Mouse (Mus musculus): ENCODE results near the gene Fam216a. TPM values are rescaled to one million over a fixed set of nuclear protein-coding genes. Genes with fewer than 3 reads are reported as not detected.
A peak's percentile ranks its signal among the peaks of the same experiment; 100 is the strongest.

The Fam216a gene
- polyA plus RNA-seq, 1 experiment: 49.5 TPM

- TF ChIP-seq FOSL1 (IDR thresholded peaks at IDR 0.05; ENCODE audit: insufficient read depth, low read length, poor library complexity, severe bottlenecking) (no peak), MAX (IDR thresholded peaks at IDR 0.05) (no peak), MYOD1 (IDR thresholded peaks at IDR 0.05; ENCODE audit: control insufficient read depth, insufficient read length, low read depth) (no peak), CEBPB (IDR thresholded peaks at IDR 0.05; ENCODE audit: low read depth) (no peak), CTCF (IDR thresholded peaks at IDR 0.05; ENCODE audit: control insufficient read depth, insufficient read depth, insufficient read length) (no peak), MYOG (IDR thresholded peaks at IDR 0.05; ENCODE audit: control insufficient read depth, extremely low read depth, insufficient read length) (no peak), USF1 (IDR thresholded peaks at IDR 0.05; ENCODE audit: low read depth) (no peak)
- no peak overlapping the region for H3ac ChIP-seq (ENCODE audit: control insufficient read depth, insufficient read length, low read depth)
- H3K27me3 ChIP-seq (ENCODE audit: control insufficient read depth, insufficient read depth, insufficient read length): no peaks in the 10 kb centered on the region
- peaks cover 13% of the 10 kb centered on the region for H3K79me2 ChIP-seq (ENCODE audit: control insufficient read depth, insufficient read depth)
- H3K79me3 ChIP-seq (ENCODE audit: low read depth): no peaks in the 10 kb centered on the region
- H3K36me3 ChIP-seq (ENCODE audit: control insufficient read depth, insufficient read depth): peaks cover 13% of the 10 kb centered on the region
- no peak overlapping the region for H3K4me3 ChIP-seq (ENCODE audit: insufficient read depth, poor library complexity, severe bottlenecking)
These were observed 54.1 kb downstream of the Fam216a start for GRCm38 (mm10) chr5:122318100-122318499.

- Histone ChIP-seq H3K36me3 (ENCODE audit: control insufficient read depth, insufficient read depth) (peaks cover 13% of the 10 kb centered on the region), H3K4me3 (ENCODE audit: insufficient read depth, poor library complexity, severe bottlenecking) (no peak overlapping the region), H3K27me3 (ENCODE audit: control insufficient read depth, insufficient read depth, insufficient read length) (no peaks in the 10 kb centered on the region), H3K79me2 (ENCODE audit: control insufficient read depth, insufficient read depth) (peaks cover 13% of the 10 kb centered on the region), H3ac (ENCODE audit: control insufficient read depth, insufficient read length, low read depth) (no peak overlapping the region), H3K79me3 (ENCODE audit: low read depth) (no peaks in the 10 kb centered on the region)
- TF ChIP-seq CEBPB (IDR thresholded peaks at IDR 0.05; ENCODE audit: low read depth) (no peak), MAX (IDR thresholded peaks at IDR 0.05) (no peak), FOSL1 (IDR thresholded peaks at IDR 0.05; ENCODE audit: insufficient read depth, low read length, poor library complexity, severe bottlenecking) (no peak), USF1 (IDR thresholded peaks at IDR 0.05; ENCODE audit: low read depth) (no peak), MYOD1 (IDR thresholded peaks at IDR 0.05; ENCODE audit: control insufficient read depth, insufficient read length, low read depth) (no peak), CTCF (IDR thresholded peaks at IDR 0.05; ENCODE audit: control insufficient read depth, insufficient read depth, insufficient read length) (no peak), MYOG (IDR thresholded peaks at IDR 0.05; ENCODE audit: control insufficient read depth, extremely low read depth, insufficient read length) (no peak)
These were observed 54.7 kb downstream of the Fam216a start for GRCm38 (mm10) chr5:122317329-122318045.

- TF ChIP-seq MYOD1 (IDR thresholded peaks at IDR 0.05; ENCODE audit: control insufficient read depth, insufficient read length, low read depth) (no peak), MYOG (IDR thresholded peaks at IDR 0.05; ENCODE audit: control insufficient read depth, extremely low read depth, insufficient read length) (no peak), CTCF (IDR thresholded peaks at IDR 0.05; ENCODE audit: control insufficient read depth, insufficient read depth, insufficient read length) (peak; percentile 10), MAX (IDR thresholded peaks at IDR 0.05) (peak; percentile 34), USF1 (IDR thresholded peaks at IDR 0.05; ENCODE audit: low read depth) (peak; percentile 61), CEBPB (IDR thresholded peaks at IDR 0.05; ENCODE audit: low read depth) (no peak), FOSL1 (IDR thresholded peaks at IDR 0.05; ENCODE audit: insufficient read depth, low read length, poor library complexity, severe bottlenecking) (no peak)
- Histone ChIP-seq H3K27me3 (ENCODE audit: control insufficient read depth, insufficient read depth, insufficient read length) (no peaks in the 10 kb centered on the region), H3K79me3 (ENCODE audit: low read depth) (no peaks in the 10 kb centered on the region), H3K4me3 (ENCODE audit: insufficient read depth, poor library complexity, severe bottlenecking) (no peak overlapping the region), H3K36me3 (ENCODE audit: control insufficient read depth, insufficient read depth) (peaks cover 17% of the 10 kb centered on the region), H3ac (ENCODE audit: control insufficient read depth, insufficient read length, low read depth) (no peak overlapping the region), H3K79me2 (ENCODE audit: control insufficient read depth, insufficient read depth) (peaks cover 13% of the 10 kb centered on the region)
These were observed 57.0 kb downstream of the Fam216a start for GRCm38 (mm10) chr5:122314966-122315667.

Other genes with a start within 250 kb of the Fam216a start
- not detected for gene Ccdc63, start 231.5 kb downstream of the Fam216a start, polyA plus RNA-seq (2012; fragmentation: generic; extraction: Trizol)
- 183 TPM for gene Ppp1cc, start 214.1 kb downstream of the Fam216a start, polyA plus RNA-seq (2012; fragmentation: generic; extraction: Trizol)
- 0.02 TPM for gene Hvcn1, start 165.6 kb downstream of the Fam216a start, polyA plus RNA-seq (2012; fragmentation: generic; extraction: Trizol)
- gene Tctn1, start 107.9 kb downstream of the Fam216a start, polyA plus RNA-seq (2012; fragmentation: generic; extraction: Trizol): 2.6 TPM
- 6.3 TPM for gene Pptc7, start 88.0 kb downstream of the Fam216a start, polyA plus RNA-seq (2012; fragmentation: generic; extraction: Trizol)
- gene Rad9b, start 18.1 kb downstream of the Fam216a start, polyA plus RNA-seq (2012; fragmentation: generic; extraction: Trizol): 0.73 TPM
- 148 TPM for gene Vps29, start 18.0 kb downstream of the Fam216a start, polyA plus RNA-seq (2012; fragmentation: generic; extraction: Trizol)
- 35.9 TPM for gene Gpn3, start 488 bp downstream of the Fam216a start, polyA plus RNA-seq (2012; fragmentation: generic; extraction: Trizol)
- 185 TPM for gene Arpc3, start 19.5 kb upstream of the Fam216a start, polyA plus RNA-seq (2012; fragmentation: generic; extraction: Trizol)
- gene Anapc7, start 49.3 kb upstream of the Fam216a start, polyA plus RNA-seq (2012; fragmentation: generic; extraction: Trizol): 45.3 TPM
- 101 TPM for gene Atp2a2, start 129.9 kb upstream of the Fam216a start, polyA plus RNA-seq (2012; fragmentation: generic; extraction: Trizol)
- 3.5 TPM for gene Ift81, start 242.2 kb upstream of the Fam216a start, polyA plus RNA-seq (2012; fragmentation: generic; extraction: Trizol)